Mouse (Mus musculus): Measurements from ENCODE around the gene Hdac7.

- TF ChIP-seq POLR2A (IDR thresholded peaks at IDR 0.05; ENCODE audit: extremely low read depth, insufficient read depth, low read length) (no peak), CTCF (IDR thresholded peaks at IDR 0.05; ENCODE audit: extremely low read depth, insufficient read depth, low read length) (no peak)
Measured at GRCm38 (mm10) chr15:97873717-97874116, 29.4 kb upstream of the Hdac7 start.

All from cortical plate, adult 2 months (tissue).